Mouse (Mus musculus) CH12.LX (cell line): ENCODE data around the gene Gm49342. TPM values are rescaled to one million over a fixed set of nuclear protein-coding genes. Genes with fewer than 3 reads are reported as not detected.

Experiments used
- DNase-seq: peaks from one replicate; pipeline ENCODE4 v3.0.0-alpha.2; 2013; ENCODE audit errors: extremely low read depth
- H3K27ac ChIP-seq: 2 replicates; pipeline ENCODE4 v1.5.1; 2012; ENCODE audit warnings: low read depth, mild to moderate bottlenecking, control low read depth, moderate library complexity; ENCODE audit not compliant: insufficient read depth
- H3K27me3 ChIP-seq: replicated peaks from 2 replicates; pipeline ENCODE3; 2012; ENCODE audit warnings: inconsistent platforms
- H3K36me3 ChIP-seq, 2 experiments: replicated peaks in 1 of 2; 2 replicates each; pipeline versions ENCODE3 to v1.6.1; 2012; ENCODE audit warnings: inconsistent platforms in 1 of 2, low read length in 1 of 2, mild to moderate bottlenecking in 1 of 2, mixed read lengths in 1 of 2, moderate library complexity in 1 of 2; ENCODE audit not compliant: control insufficient read depth in 1 of 2, insufficient read depth in 1 of 2
- H3K4me1 ChIP-seq, 2 experiments: 2 replicates each; pipeline ENCODE4 v1.6.1; 2012; ENCODE audit warnings: inconsistent platforms in 1 of 2, moderate library complexity in 1 of 2; ENCODE audit not compliant: insufficient read depth in 2 of 2, control insufficient read depth in 1 of 2
- H3K4me2 ChIP-seq: 2 replicates; pipeline ENCODE4 v1.6.1; 2012; ENCODE audit warnings: low read depth, mild to moderate bottlenecking, control low read depth; ENCODE audit not compliant: poor library complexity, insufficient read depth, severe bottlenecking
- H3K4me3 ChIP-seq, 3 experiments: fragments of 150-350 bp in 1 of 3; sonication (generic) in 1 of 3; replicated peaks in 1 of 3; 2 replicates each; pipeline versions ENCODE3 to v1.5.1; 2011 to 2012; ENCODE audit warnings: low read depth in 2 of 3, low read length in 2 of 3, mild to moderate bottlenecking in 2 of 3, moderate library complexity in 2 of 3, control low read depth in 1 of 3, improper control_type of control experiment in 1 of 3, inconsistent platforms in 1 of 3, mixed read lengths in 1 of 3; ENCODE audit not compliant: poor library complexity in 1 of 3
- H3K79me2 ChIP-seq: replicated peaks from 2 replicates; pipeline ENCODE4 v1.6.1; 2012; ENCODE audit warnings: mild to moderate bottlenecking, moderate library complexity; ENCODE audit not compliant: control insufficient read depth, poor library complexity, insufficient read depth, severe bottlenecking; ENCODE audit errors: extremely low read depth
- H3K9ac ChIP-seq: 2 replicates; pipeline ENCODE4 v1.6.1; 2012; ENCODE audit warnings: low read depth, mild to moderate bottlenecking, control low read depth, moderate library complexity; ENCODE audit not compliant: insufficient read depth
- H3K9me3 ChIP-seq: replicated peaks from 2 replicates; pipeline ENCODE3; 2012; ENCODE audit warnings: low read length, inconsistent platforms, mixed read lengths
- BHLHE40 ChIP-seq: IDR thresholded peaks from 2 replicates; pipeline ENCODE4 v1.6.1; 2011; ENCODE audit warnings: mild to moderate bottlenecking, low read depth, low read length, improper control_type of control experiment
- CHD1 ChIP-seq: IDR thresholded peaks from 2 replicates; pipeline ENCODE4 v1.6.1; 2012; ENCODE audit warnings: low read depth, low read length, improper control_type of control experiment, inconsistent platforms
- CHD2 ChIP-seq: IDR thresholded peaks from 2 replicates; pipeline ENCODE4 v1.6.1; 2011; ENCODE audit warnings: low read length, improper control_type of control experiment
- E2F4 ChIP-seq: IDR thresholded peaks from 2 replicates; pipeline ENCODE4 v1.6.1; 2011; ENCODE audit warnings: low read depth, low read length, improper control_type of control experiment; ENCODE audit not compliant: insufficient replicate concordance
- ELF1 ChIP-seq: IDR thresholded peaks from 2 replicates; pipeline ENCODE4 v1.6.1; 2014; ENCODE audit warnings: low read depth, mild to moderate bottlenecking, inconsistent platforms, low read length, improper control_type of control experiment
- ETS1 ChIP-seq: conservative IDR thresholded peaks from 2 replicates; pipeline ENCODE4 v1.6.1; 2012; ENCODE audit warnings: low read depth, mild to moderate bottlenecking, inconsistent platforms, low read length, improper control_type of control experiment, moderate library complexity
- GABPA ChIP-seq: IDR thresholded peaks from 2 replicates; pipeline ENCODE4 v1.6.1; 2012; ENCODE audit warnings: low read depth, low read length, improper control_type of control experiment, inconsistent platforms; ENCODE audit not compliant: insufficient replicate concordance
- HCFC1 ChIP-seq: IDR thresholded peaks from 2 replicates; pipeline ENCODE4 v1.6.1; 2012; ENCODE audit warnings: low read depth, mild to moderate bottlenecking, inconsistent platforms, low read length, improper control_type of control experiment
- JUND ChIP-seq: conservative IDR thresholded peaks from 2 replicates; pipeline ENCODE4 v1.6.1; 2011; ENCODE audit warnings: low read depth, low read length, improper control_type of control experiment
- MAFK ChIP-seq: IDR thresholded peaks from 2 replicates; pipeline ENCODE4 v1.6.1; 2011; ENCODE audit warnings: low read length, improper control_type of control experiment; ENCODE audit not compliant: insufficient replicate concordance
- MAX ChIP-seq: IDR thresholded peaks from 2 replicates; pipeline ENCODE4 v1.6.1; 2011; ENCODE audit warnings: low read length, improper control_type of control experiment
- MXI1 ChIP-seq: IDR thresholded peaks from 2 replicates; pipeline ENCODE4 v1.6.1; 2011; ENCODE audit warnings: mild to moderate bottlenecking, low read depth, low read length, improper control_type of control experiment
- MYC ChIP-seq: IDR thresholded peaks from 2 replicates; pipeline ENCODE4 v1.6.1; 2011; ENCODE audit warnings: low read depth, mild to moderate bottlenecking, improper control_type of control experiment, low read length
- NELFE ChIP-seq: IDR thresholded peaks from 2 replicates; pipeline ENCODE4 v1.6.1; 2011; ENCODE audit warnings: low read depth, low read length, improper control_type of control experiment
- PAX5 ChIP-seq: IDR thresholded peaks from 2 replicates; pipeline ENCODE4 v1.6.1; 2012; ENCODE audit warnings: low read length, inconsistent platforms, mixed read lengths
- POLR2AphosphoS2 ChIP-seq: IDR thresholded peaks from 2 replicates; pipeline ENCODE4 v1.6.1; 2011; ENCODE audit warnings: low read depth, low read length, improper control_type of control experiment
- RAD21 ChIP-seq: IDR thresholded peaks from 2 replicates; pipeline ENCODE4 v1.6.1; 2011; ENCODE audit warnings: low read depth, mild to moderate bottlenecking, low read length, improper control_type of control experiment, moderate library complexity
- TBP ChIP-seq: conservative IDR thresholded peaks from 2 replicates; pipeline ENCODE4 v1.6.1; 2011; ENCODE audit warnings: low read depth, low read length, improper control_type of control experiment
- UBTF ChIP-seq: IDR thresholded peaks from 2 replicates; pipeline ENCODE4 v1.6.1; 2012; ENCODE audit warnings: low read depth, mild to moderate bottlenecking, inconsistent platforms, low read length, improper control_type of control experiment, moderate library complexity
- ZC3H11A ChIP-seq: IDR thresholded peaks from 2 replicates; pipeline ENCODE4 v1.6.1; 2012; ENCODE audit warnings: low read depth, mild to moderate bottlenecking, inconsistent platforms, low read length, improper control_type of control experiment
- ZMIZ1 ChIP-seq: IDR thresholded peaks from 2 replicates; pipeline ENCODE4 v1.6.1; 2012; ENCODE audit warnings: low read depth, mild to moderate bottlenecking, inconsistent platforms, low read length, improper control_type of control experiment
- ZNF384 ChIP-seq: IDR thresholded peaks from 2 replicates; pipeline ENCODE4 v1.6.1; 2012; ENCODE audit warnings: low read depth, low read length, improper control_type of control experiment, inconsistent platforms
- dilution Hi-C: fragments of 300-500 bp; cut with MboI; formaldehyde crosslinking; loops from 2 replicates; pipeline ENCODE4 v1.14.3; 2020; ENCODE audit warnings: low sequenced_read_pairs; ENCODE audit not compliant: extremely low pct_unique_long_range_greater_than_20kb, extremely low pct_ligation_motif_present
- in situ Hi-C: fragments of 300-500 bp; cut with MboI; formaldehyde crosslinking; loops from 3 replicates; pipeline ENCODE4 v1.14.3; 2019; ENCODE audit warnings: low sequenced_read_pairs, low pct_ligation_motif_present, low pct_unique_long_range_greater_than_20kb, mixed read lengths
- polyA plus RNA-seq: library from polyadenylated mRNA; unstranded; fragments of >175 nt; gene quantifications from 2 replicates; pipeline ENCODE4 v1.2.1, GENCODE M21; 2012; ENCODE audit warnings: low read depth; ENCODE audit not compliant: insufficient read length
- total RNA-seq, 2 experiments: library from RNA; depleted of rRNA; stranded (reverse); fragments of 300-350 nt in 1 of 2; fragments of >200 nt in 1 of 2; gene quantifications; 2 replicates each; pipeline ENCODE4 v1.2.3; 2012 to 2014

Gene Gm49342
- total and polyA plus RNA-seq, 3 experiments: 50.6 to 120 TPM; not detected in 1

GRCm38 (mm10) chr14:50969041-50969440 is 24.7 kb downstream of the Gm49342 start:
- no peak overlapping the region for H3K27ac ChIP-seq
- H3K4me2 ChIP-seq: no peak overlapping the region
- no peaks in the 10 kb centered on the region for H3K27me3 ChIP-seq
- dilution Hi-C loops (no loop called here), in situ Hi-C loops (no loop called here)
- no peaks in the 10 kb centered on the region for H3K9me3 ChIP-seq
- H3K4me3 ChIP-seq: no peak overlapping the region
- no peak for DNase-seq
- TF ChIP-seq ZC3H11A (no peak), RAD21 (no peak), GABPA (no peak), ZMIZ1 (no peak), ETS1 (no peak), JUND (no peak), MAX (no peak), MXI1 (no peak), HCFC1 (no peak), POLR2AphosphoS2 (no peak), MYC (no peak), TBP (no peak)
- H3K4me1 ChIP-seq: peaks cover 5 to 15% of the 10 kb centered on the region in 2 experiments
- H3K9ac ChIP-seq: no peak overlapping the region
- H3K36me3 ChIP-seq: no peaks in the 10 kb centered on the region
- no peaks in the 10 kb centered on the region for H3K79me2 ChIP-seq

- TF ChIP-seq ELF1 (no peak), ZC3H11A (no peak), ETS1 (no peak), E2F4 (no peak), POLR2AphosphoS2 (no peak), NELFE (no peak), ZMIZ1 (no peak), JUND (no peak), UBTF (no peak), HCFC1 (no peak), TBP (no peak), CHD1 (no peak), CHD2 (no peak; the same call in 1 of the 2 replicates), BHLHE40 (no peak), PAX5 (no peak), MAFK (no peak), ZNF384 (no peak)
- TF ChIP-seq, all 38 proteins: peak for 0
- Histone ChIP-seq H3K79me2 (no peaks in the 10 kb centered on the region), H3K4me3 (no peak overlapping the region), H3K27me3 (no peaks in the 10 kb centered on the region), H3K9me3 (no peaks in the 10 kb centered on the region), H3K4me2 (no peak overlapping the region), H3K36me3 (no peaks in the 10 kb centered on the region), H3K9ac (no peak overlapping the region), H3K27ac (no peak overlapping the region), H3K4me1 (peaks cover 5 to 15% of the 10 kb centered on the region in 2 experiments)
- dilution Hi-C loops: no loop called here
- DNase-seq: no peak
- in situ Hi-C loops: no loop called here
Measured at GRCm38 (mm10) chr14:50969558-50970544, 25.5 kb downstream of the Gm49342 start.
